Mouse (Mus musculus) adrenal gland, adult (tissue): ENCODE measurements at regions not wholly inside any gene's neighbourhood (a gene's known extent, or its start where the extent isn't known, plus 50 kb on each side); places are given as distances from the start of the nearest gene placed in this dataset.
A peak's percentile ranks its signal among the peaks of the same experiment; 100 is the strongest.

ENCODE experiments used
- DNase-seq, 2 experiments: peaks; one replicate each; pipeline ENCODE4 v3.0.0; 2022 to 2023; ENCODE audit warnings: low spot score in 1 of 2; ENCODE audit not compliant: inconsistent age in 2 of 2

DNA sequence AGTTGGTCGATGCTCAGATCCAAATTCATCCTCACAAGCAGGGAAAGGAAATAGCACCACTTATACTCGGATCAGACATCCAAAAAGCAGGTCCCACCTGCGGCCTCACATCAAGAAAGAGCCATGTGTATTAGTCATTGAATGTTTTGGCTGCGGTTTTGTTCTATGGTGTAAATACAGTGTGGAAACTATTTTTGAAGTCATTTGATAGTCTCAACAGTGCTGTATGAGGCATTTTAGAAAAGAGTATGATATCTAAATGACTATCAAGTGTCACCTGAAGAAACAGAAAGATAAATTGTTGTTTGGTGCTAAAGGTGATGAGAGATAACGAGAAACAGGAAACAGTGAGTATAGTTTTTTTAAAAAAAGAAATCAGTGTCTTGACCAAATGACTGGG is 74.7 kb downstream of the Cep44 start:
- DNase-seq: no peak

DNA sequence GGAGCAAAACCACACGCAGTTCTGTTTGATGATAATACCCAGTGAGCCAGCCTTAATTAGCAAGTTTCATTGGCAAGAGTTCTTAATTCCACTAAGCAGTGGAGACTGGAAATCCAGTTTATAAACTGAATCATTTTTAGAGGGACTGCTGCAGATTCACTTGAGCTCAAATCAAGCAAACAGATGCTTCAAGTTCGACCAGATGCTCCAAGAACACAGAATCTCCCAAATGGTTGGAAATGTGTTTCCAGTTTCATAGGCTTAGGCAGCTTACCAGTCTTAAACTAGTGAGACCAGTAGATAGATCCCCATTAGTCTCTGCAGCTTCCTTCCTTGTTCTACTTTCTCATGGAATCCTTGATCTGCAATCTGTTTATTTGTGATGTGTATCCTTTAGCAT is 75.7 kb downstream of the Cep44 start:
- no peak for DNase-seq

GRCm38 (mm10) chr8:56474335-56474734 is 76.5 kb downstream of the Cep44 start:
- no peak for DNase-seq

GRCm38 (mm10) chr8:56465091-56465490 is 85.8 kb downstream of the Cep44 start:
- DNase-seq: no peak

GRCm38 (mm10) chr8:56450982-56451381 is 99.9 kb downstream of the Cep44 start:
- DNase-seq: no peak

DNA sequence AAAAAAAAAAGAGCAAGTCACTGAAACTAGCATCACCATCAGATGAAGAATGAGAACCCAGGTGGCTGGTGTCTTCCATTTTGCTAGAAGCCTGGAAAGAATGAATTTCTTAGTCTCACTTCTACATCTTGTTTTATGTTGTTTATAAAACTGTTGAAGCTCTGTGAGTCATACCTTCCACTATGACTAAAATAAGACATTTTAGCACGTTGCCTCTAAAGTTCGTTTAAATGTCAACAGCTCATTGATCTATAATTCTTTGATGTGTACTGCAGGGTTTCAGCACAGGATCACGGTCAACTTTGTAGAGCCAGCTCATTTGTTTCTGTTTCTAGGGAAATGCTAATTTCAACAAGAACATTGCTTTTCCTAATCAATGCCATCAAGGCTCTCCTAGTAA is 107.2 kb downstream of the Cep44 start:
- peak in 1 of 2 experiments; percentile 53 for DNase-seq

DNA sequence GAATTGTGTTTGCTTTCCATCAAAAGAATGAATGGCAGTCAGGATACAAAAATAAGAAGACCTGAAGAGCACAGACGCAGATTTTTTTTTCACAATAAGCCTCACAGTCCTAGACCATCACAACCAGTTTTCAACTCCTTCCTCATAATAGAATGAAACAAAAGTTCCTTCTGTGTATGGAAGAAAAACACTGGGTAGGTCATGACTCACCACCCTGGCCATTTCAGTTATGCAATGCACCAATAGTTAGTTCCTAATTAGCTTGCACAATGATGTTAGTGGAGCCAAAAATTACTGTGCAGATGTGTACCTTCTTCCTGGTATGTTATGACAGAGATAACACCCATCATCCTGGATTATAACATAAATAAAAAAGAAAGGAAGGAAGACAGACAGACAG is 111.4 kb downstream of the Cep44 start:
- peak in 1 of 2 experiments; percentile 55 for DNase-seq

DNA sequence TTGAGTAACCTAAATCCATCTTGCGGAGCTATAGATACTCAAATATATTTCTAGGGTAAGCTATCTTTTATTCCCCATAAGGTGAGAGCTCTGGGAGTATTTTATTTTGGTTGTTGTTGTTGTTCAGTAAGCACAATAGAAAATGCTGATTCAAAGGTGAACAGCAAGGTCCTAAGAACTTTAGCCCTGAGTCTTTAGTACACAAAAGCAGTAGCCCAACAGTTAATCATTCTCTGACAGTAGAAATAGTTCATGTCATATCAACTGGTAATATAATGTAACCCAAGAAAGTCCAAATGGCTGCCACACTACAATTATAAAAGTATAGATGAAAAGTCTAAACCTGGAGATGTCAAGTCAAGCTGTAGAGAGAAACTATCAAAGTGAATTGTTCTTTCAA is 116.0 kb downstream of the Cep44 start:
- no peak for DNase-seq

DNA sequence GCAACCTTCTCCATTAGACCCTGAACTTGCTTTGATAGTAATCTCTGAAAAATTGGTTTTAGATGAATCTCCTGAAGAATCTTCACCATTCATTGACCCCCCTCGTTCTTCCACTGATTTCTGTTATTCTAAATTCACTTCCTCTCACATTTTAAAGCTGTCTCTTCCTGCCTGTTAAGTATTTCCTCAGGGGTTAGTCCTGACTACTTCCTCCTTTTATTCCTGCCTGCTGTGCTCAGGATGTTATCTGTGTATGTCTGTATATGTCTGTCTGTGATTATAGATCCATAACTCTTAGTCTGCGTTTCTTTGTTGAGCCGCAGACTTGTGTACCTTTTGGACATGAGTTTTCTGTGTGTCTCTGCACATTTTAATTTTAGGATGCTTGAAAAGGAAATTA is 117.6 kb downstream of the Hpgd start:
- no peak for DNase-seq

DNA sequence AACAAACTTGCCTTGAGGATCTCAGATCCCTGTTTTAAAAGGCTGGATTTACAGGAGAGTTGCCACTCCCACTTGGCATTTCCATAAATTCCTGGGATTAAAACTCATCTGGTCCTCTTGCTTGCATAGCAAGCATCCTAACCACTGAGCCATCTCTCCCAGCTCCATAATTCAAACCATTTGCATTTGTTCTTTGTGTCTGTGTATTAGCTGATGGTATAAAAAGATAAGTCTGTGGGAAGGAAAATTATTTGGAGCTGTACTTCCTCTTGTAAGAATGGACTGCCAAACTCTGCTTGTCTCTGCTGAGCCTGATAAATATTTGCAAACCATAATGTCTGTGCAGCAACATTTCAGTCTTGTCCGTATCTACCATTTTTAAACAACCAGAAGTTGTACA is 116.0 kb downstream of the Hpgd start:
- DNase-seq: no peak

- DNase-seq: no peak
Observed at GRCm38 (mm10) chr8:56407267-56407666, 112.9 kb downstream of the Hpgd start.

DNA sequence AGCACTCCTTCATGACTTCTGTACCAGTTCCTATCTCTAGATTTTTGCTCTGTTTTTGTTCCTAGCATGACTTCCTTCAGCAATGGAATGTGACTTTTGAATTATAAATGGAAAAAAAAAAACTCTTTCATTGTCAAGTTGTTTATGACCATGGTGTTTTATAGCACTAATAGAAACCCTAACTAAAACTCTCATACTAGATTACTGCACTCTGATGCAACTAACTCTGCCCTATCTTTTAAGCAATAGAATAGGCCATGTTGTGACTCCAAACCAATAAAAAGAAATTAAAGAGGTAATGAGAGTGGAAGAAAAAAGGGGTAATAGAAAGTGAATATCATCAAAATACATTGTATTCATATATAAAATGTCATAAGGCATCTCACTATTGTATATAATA is 111.9 kb downstream of the Hpgd start:
- DNase-seq: no peak

DNA sequence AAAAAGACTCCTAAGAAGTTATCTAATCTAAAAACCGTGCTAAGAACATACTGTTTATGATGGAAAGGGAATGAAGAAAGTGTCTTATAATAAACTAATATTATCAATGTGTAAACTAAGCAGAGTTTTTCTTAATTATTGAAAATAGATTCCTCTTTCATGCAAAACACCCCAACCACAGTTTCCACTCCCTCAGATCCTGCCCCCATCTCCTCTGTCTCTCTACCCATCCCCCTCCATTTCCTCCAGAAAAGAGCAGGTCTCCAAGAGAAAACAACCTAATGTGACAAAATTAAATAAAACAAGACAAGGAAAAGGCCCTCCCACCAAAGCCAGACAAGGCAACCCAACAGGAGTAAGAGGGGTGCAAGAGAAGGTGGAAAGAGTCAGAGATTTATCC is 103.2 kb downstream of the Hpgd start:
- DNase-seq: no peak

- no peak for DNase-seq
Observed at GRCm38 (mm10) chr8:56396352-56396751, 102.0 kb downstream of the Hpgd start.

GRCm38 (mm10) chr8:56392626-56393025 is 98.2 kb downstream of the Hpgd start:
- no peak for DNase-seq

DNA sequence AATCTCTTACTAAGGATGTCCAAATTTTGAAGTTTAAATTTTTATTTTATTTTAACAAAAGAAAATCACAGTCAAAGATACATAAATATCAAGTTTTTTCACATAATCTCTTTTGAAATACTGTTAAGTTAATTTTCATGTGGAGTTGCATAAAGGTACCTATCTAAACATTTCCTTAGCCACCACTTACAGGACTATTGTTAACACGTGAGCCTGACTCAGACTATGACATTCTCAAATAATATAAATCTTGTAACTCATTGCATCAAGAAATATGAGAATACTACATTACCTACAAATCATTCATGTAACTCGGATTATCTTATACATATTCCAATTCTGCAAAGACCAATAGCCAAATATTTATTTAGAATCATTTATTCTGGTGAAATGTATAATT is 97.8 kb downstream of the Hpgd start:
- DNase-seq: no peak
